Mouse (Mus musculus) heart, adult 2 months (tissue): ENCODE measurements around the gene Fstl1.

Source experiments
- CTCF ChIP-seq: fragments of 200-600 bp; IDR thresholded peaks from 2 replicates; pipeline ENCODE4 v1.8.1; 2022; ENCODE audit warnings: antibody characterized with exemption, mild to moderate bottlenecking, moderate library complexity
- POLR2A ChIP-seq: fragments of 200-500 bp; IDR thresholded peaks from 2 replicates; pipeline ENCODE4 v1.6.1; 2011; ENCODE audit warnings: mild to moderate bottlenecking, low read depth, low read length, control low read depth; ENCODE audit not compliant: insufficient read depth

DNA sequence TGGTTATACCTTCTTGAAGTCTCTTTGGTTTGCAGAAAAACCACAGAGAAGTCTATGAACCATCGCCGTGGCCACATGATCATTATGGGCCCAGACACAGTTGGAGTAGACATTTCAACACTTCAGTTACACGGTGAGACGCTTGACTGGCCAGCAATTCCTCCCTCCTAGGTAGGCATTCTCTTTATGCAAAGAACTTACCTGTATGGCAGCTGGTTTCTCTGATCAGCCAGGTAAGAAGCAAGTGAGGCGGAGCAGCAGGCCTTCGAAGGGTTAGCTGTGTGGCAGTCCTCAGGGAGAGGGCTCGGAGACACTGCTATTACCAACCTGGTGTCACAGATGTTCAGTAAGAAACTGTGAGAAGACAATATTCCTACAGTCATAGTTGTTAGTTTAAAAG, 83.5 kb downstream of the Fstl1 start:
- TF ChIP-seq CTCF (no peak), POLR2A (no peak)
